Mouse (Mus musculus) cortical plate, adult 2 months (tissue): ENCODE measurements at regions not wholly inside any gene's neighbourhood (a gene's known extent, or its start where the extent isn't known, plus 50 kb on each side); places are given as distances from the start of the nearest gene placed in this dataset.

Experiments
- H3K27ac ChIP-seq: fragments of 200-500 bp; 2 replicates; pipeline ENCODE4 v1.5.1; 2012; ENCODE audit warnings: low read length, control low read depth, inconsistent platforms; ENCODE audit not compliant: insufficient read depth
- H3K4me1 ChIP-seq: fragments of 200-500 bp; 2 replicates; pipeline ENCODE4 v1.6.1; 2011; ENCODE audit warnings: low read length; ENCODE audit not compliant: control insufficient read depth, insufficient read depth
- H3K4me3 ChIP-seq: fragments of 200-500 bp; 2 replicates; pipeline ENCODE4 v1.5.1; 2011; ENCODE audit warnings: mild to moderate bottlenecking, low read length, control low read depth; ENCODE audit not compliant: insufficient read depth
- CTCF ChIP-seq: fragments of 200-500 bp; IDR thresholded peaks from 2 replicates; pipeline ENCODE4 v1.5.1; 2011; ENCODE audit warnings: mild to moderate bottlenecking, control low read depth, low read length; ENCODE audit not compliant: insufficient read depth; ENCODE audit errors: extremely low read depth
- POLR2A ChIP-seq: fragments of 200-500 bp; IDR thresholded peaks from 2 replicates; pipeline ENCODE4 v1.6.1; 2011; ENCODE audit warnings: mild to moderate bottlenecking, low read length, control low read depth; ENCODE audit not compliant: insufficient read depth; ENCODE audit errors: extremely low read depth

DNA sequence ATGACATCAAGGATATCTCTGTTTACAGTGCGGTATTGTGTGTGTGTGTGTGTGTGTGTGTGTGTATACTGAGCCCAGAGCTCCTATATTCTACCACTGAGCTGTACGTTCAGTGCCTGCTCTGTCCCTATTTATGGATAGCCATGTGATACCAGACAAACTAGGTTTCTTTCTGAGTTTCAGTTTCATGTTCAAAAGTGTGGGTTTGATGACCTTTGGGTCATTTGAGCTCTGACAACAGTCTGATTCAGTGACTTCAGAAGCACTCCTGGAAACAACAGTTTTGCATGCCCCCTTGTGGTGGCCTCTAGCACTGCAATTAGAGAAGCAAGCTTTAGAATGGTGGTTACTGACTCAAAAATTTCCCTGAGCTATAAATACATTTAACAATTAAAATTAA lies 50.9 kb upstream of the Tent2 start:
- Histone ChIP-seq H3K4me1 (no peaks in the 10 kb centered on the region), H3K27ac (no peak overlapping the region), H3K4me3 (no peak overlapping the region)
- TF ChIP-seq CTCF (peak; percentile 74), POLR2A (no peak)

DNA sequence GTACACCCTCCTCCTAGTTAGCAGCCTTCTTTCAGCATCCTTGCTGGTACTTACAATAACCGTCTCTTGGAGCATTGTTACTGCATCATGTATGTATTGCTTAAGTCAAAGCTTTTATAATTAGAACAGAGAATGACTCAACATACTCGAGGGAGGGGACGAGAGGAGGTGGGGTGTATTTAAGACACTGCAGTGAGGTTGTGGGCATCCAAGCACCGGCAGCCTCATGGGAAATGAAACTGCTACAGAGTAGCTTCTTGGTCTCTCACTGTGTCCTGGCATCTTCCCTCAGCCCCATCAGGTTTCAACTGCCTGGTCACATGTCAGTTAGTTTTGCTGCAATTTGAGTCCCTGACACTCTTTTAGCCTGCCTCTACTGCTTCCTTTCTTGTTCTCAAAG lies 50.7 kb upstream of the Homer1 start:
- Histone ChIP-seq H3K4me3 (no peak overlapping the region), H3K27ac (no peak overlapping the region), H3K4me1 (no peaks in the 10 kb centered on the region)
- TF ChIP-seq CTCF (no peak), POLR2A (no peak)
